Mouse (Mus musculus) cerebellum, adult 2 months (tissue): ENCODE measurements at regions not wholly inside any gene's neighbourhood (a gene's known extent, or its start where the extent isn't known, plus 50 kb on each side); places are given as distances from the start of the nearest gene placed in this dataset.

ENCODE experiments used
- DNase-seq, 2 experiments: peaks; one replicate each; pipeline ENCODE4 v3.0.0; 2021
- H3K27ac ChIP-seq: fragments of 200-500 bp; 2 replicates; pipeline ENCODE4 v1.5.1; 2012; ENCODE audit warnings: low read length, control low read depth, inconsistent platforms; ENCODE audit not compliant: insufficient read depth
- H3K27me3 ChIP-seq: fragments of 200-500 bp; 2 replicates; pipeline ENCODE4 v1.6.1; 2012; ENCODE audit warnings: inconsistent platforms, mild to moderate bottlenecking, low read length, moderate library complexity; ENCODE audit not compliant: control insufficient read depth, insufficient read depth
- H3K4me1 ChIP-seq: fragments of 200-500 bp; 2 replicates; pipeline ENCODE4 v1.6.1; 2011; ENCODE audit warnings: low read length; ENCODE audit not compliant: control insufficient read depth, insufficient read depth
- H3K4me3 ChIP-seq: fragments of 200-500 bp; replicated peaks from 2 replicates; pipeline ENCODE3; 2011; ENCODE audit warnings: mild to moderate bottlenecking, low read depth, low read length, control low read depth; ENCODE audit not compliant: insufficient read depth
- CTCF ChIP-seq: fragments of 200-500 bp; IDR thresholded peaks from 2 replicates; pipeline ENCODE4 v1.5.1; 2011; ENCODE audit warnings: low read depth, mild to moderate bottlenecking, control low read depth, low read length, moderate library complexity, borderline replicate concordance; ENCODE audit not compliant: insufficient read depth
- POLR2A ChIP-seq: fragments of 200-500 bp; IDR thresholded peaks from 2 replicates; pipeline ENCODE4 v1.6.1; 2011; ENCODE audit warnings: low read length, control low read depth, borderline replicate concordance; ENCODE audit not compliant: insufficient read depth
- WGBS: fragments of 180-500 bp; shearing (Covaris S2); methylation state at CpG from one replicate; pipeline ENCODE4 v1.1.7; 2018; 5-methylcytosine and 5-hydroxymethylcytosine counted together

GRCm38 (mm10) chr6:51685651-51686287 is 162.1 kb downstream of the Snx10 start:
- Histone ChIP-seq H3K4me1 (no peaks in the 10 kb centered on the region), H3K4me3 (no peak overlapping the region), H3K27me3 (no peaks in the 10 kb centered on the region), H3K27ac (no peak overlapping the region)
- 84% methylated on average over 8 of the region's 8 CpGs for WGBS
- DNase-seq = no peak
- no peak for TF ChIP-seq POLR2A
- no peak for TF ChIP-seq CTCF

- Histone ChIP-seq H3K4me3 (no peak overlapping the region), H3K4me1 (no peaks in the 10 kb centered on the region), H3K27ac (no peak overlapping the region), H3K27me3 (no peaks in the 10 kb centered on the region)
- no peak for TF ChIP-seq POLR2A
- no peak for TF ChIP-seq CTCF
- 90% methylated on average over 13 of the region's 13 CpGs for WGBS
- DNase-seq = no peak
Observed at GRCm38 (mm10) chr6:51690795-51691563, 167.3 kb downstream of the Snx10 start.

GRCm38 (mm10) chr6:51693984-51694383 is 170.3 kb downstream of the Snx10 start:
- DNase-seq = no peak
- no peak for TF ChIP-seq CTCF
- TF ChIP-seq POLR2A = no peak
- WGBS = 56% methylated on average over 7 of the region's 7 CpGs
- Histone ChIP-seq H3K27ac (no peak overlapping the region), H3K4me1 (no peaks in the 10 kb centered on the region), H3K4me3 (no peak overlapping the region), H3K27me3 (no peaks in the 10 kb centered on the region)

- Histone ChIP-seq H3K27ac (no peak overlapping the region), H3K27me3 (no peaks in the 10 kb centered on the region), H3K4me3 (no peak overlapping the region), H3K4me1 (no peaks in the 10 kb centered on the region)
- TF ChIP-seq CTCF (no peak), POLR2A (no peak)
- WGBS = 70% methylated on average over 7 of the region's 7 CpGs
- no peak for DNase-seq
Observed at GRCm38 (mm10) chr6:51696396-51696795, 172.7 kb downstream of the Snx10 start.

GRCm38 (mm10) chr6:51697754-51698153 is 174.1 kb downstream of the Snx10 start:
- DNase-seq = no peak
- Histone ChIP-seq H3K4me3 (no peak overlapping the region), H3K27ac (no peak overlapping the region), H3K4me1 (no peaks in the 10 kb centered on the region), H3K27me3 (no peaks in the 10 kb centered on the region)
- TF ChIP-seq CTCF (no peak), POLR2A (no peak)
- 92% methylated on average over 3 of the region's 3 CpGs for WGBS

- WGBS = 79% methylated on average over 4 of the region's 4 CpGs
- TF ChIP-seq POLR2A = no peak
- no peak for TF ChIP-seq CTCF
Observed at GRCm38 (mm10) chr6:51698244-51698643, 174.5 kb downstream of the Snx10 start.

GRCm38 (mm10) chr6:51701253-51702020 is 177.7 kb downstream of the Snx10 start:
- Histone ChIP-seq H3K27ac (no peak overlapping the region), H3K27me3 (no peaks in the 10 kb centered on the region), H3K4me1 (no peaks in the 10 kb centered on the region), H3K4me3 (no peak overlapping the region)
- TF ChIP-seq CTCF (no peak), POLR2A (no peak)
- 95% methylated on average over 11 of the region's 11 CpGs for WGBS
- DNase-seq = no peak

More at GRCm38 (mm10) chr6:51698244-51698643, 174.5 kb downstream of the Snx10 start:
- no peak for DNase-seq
- H3K27me3 ChIP-seq = no peaks in the 10 kb centered on the region
- H3K27ac ChIP-seq = no peak overlapping the region
- no peaks in the 10 kb centered on the region for H3K4me1 ChIP-seq
- H3K4me3 ChIP-seq = no peak overlapping the region
